Mouse (Mus musculus) liver, embryonic 14.5 days (tissue): ENCODE results near the gene Robo1. TPM values are rescaled to one million over a fixed set of nuclear protein-coding genes. Genes with fewer than 3 reads are reported as not detected.

Source experiments
- ATAC-seq: fragments of 200-750 bp; cut with Nextera tagmentation; 2 replicates; pipeline ENCODE4 v1.8.0; 2017; ENCODE audit warnings: moderate number of reproducible peaks, mild to moderate bottlenecking, moderate library complexity; ENCODE audit not compliant: insufficient read depth
- DNase-seq, 3 experiments: peaks; one replicate each; pipeline ENCODE4 v3.0.0-alpha.2; 2012 to 2013; ENCODE audit warnings: low read depth in 3 of 3, low spot score in 3 of 3
- H3K27ac ChIP-seq: fragments of 300-500 bp; sonication (generic); 2 replicates; pipeline ENCODE4 v1.5.1; 2014; ENCODE audit warnings: moderate library complexity, mild to moderate bottlenecking, control low read depth, inconsistent platforms
- H3K27me3 ChIP-seq: fragments of 300-500 bp; sonication (generic); 2 replicates; pipeline ENCODE4 v1.6.1; 2014; ENCODE audit warnings: mild to moderate bottlenecking, low read length, moderate library complexity; ENCODE audit not compliant: control insufficient read depth, insufficient read depth
- H3K36me3 ChIP-seq: fragments of 300-500 bp; sonication (generic); replicated peaks from 2 replicates; pipeline ENCODE4 v1.6.1; 2014; ENCODE audit warnings: low read depth; ENCODE audit not compliant: control insufficient read depth, insufficient read depth
- H3K4me1 ChIP-seq, 2 experiments: fragments of 200-500 bp in 1 of 2; fragments of 300-500 bp in 1 of 2; sonication (generic) in 1 of 2; replicated peaks; 2 replicates each; pipeline ENCODE4 v1.6.1; 2012 to 2014; ENCODE audit warnings: antibody characterized with exemption in 1 of 2, inconsistent platforms in 1 of 2, low read length in 1 of 2; ENCODE audit not compliant: control insufficient read depth in 2 of 2, insufficient read depth in 2 of 2
- H3K4me2 ChIP-seq: fragments of 300-500 bp; sonication (generic); 2 replicates; pipeline ENCODE4 v1.6.1; 2014; ENCODE audit warnings: low read depth, mild to moderate bottlenecking, control low read depth, moderate library complexity
- H3K4me3 ChIP-seq, 2 experiments: fragments of 200-500 bp in 1 of 2; fragments of 300-500 bp in 1 of 2; sonication (generic) in 1 of 2; 2 replicates each; pipeline ENCODE4 v1.5.1; 2012 to 2014; ENCODE audit warnings: low read depth in 2 of 2, low read length in 2 of 2, mild to moderate bottlenecking in 2 of 2, control low read depth in 1 of 2, inconsistent platforms in 1 of 2, moderate library complexity in 1 of 2; ENCODE audit not compliant: insufficient read depth in 1 of 2
- H3K9ac ChIP-seq: fragments of 300-500 bp; sonication (generic); replicated peaks from 2 replicates; pipeline ENCODE4 v1.6.1; 2014; ENCODE audit warnings: mild to moderate bottlenecking, control low read depth, moderate library complexity
- H3K9me3 ChIP-seq: fragments of 300-500 bp; sonication (generic); 2 replicates; pipeline ENCODE4 v1.6.1; 2016; ENCODE audit warnings: low read length, mixed read lengths; ENCODE audit not compliant: control insufficient read depth
- CTCF ChIP-seq: IDR thresholded peaks from 2 replicates; pipeline ENCODE4 v1.5.1; 2016; ENCODE audit warnings: antibody characterized with exemption, low read depth, control low read depth
- EP300 ChIP-seq: IDR thresholded peaks from 2 replicates; pipeline ENCODE4 v1.6.1; 2016; ENCODE audit warnings: antibody characterized with exemption, low read depth
- WGBS: fragments of 180-500 bp; shearing (Covaris S2); extraction: QIAGEN DNeasy Blood & Tissue Kit; methylation state at CpG from one replicate; pipeline ENCODE4 v1.1.7; 2014; ENCODE audit not compliant: insufficient replicate concordance; 5-methylcytosine and 5-hydroxymethylcytosine counted together
- polyA plus RNA-seq, 2 experiments: library from polyadenylated mRNA; depleted of rRNA in 1 of 2; stranded (reverse) in 1 of 2; unstranded in 1 of 2; fragments of >200 nt; fragmentation: Nextera tagmentation in 1 of 2; extraction: Ambion mirVana in 1 of 2; gene quantifications; 2 replicates each; pipeline versions ENCODE4 v1.2.1 to v1.2.3; 2012 to 2014

Robo1 gene
- polyA plus RNA-seq, 2 experiments, result 3.1 to 3.4 TPM

GRCm38 (mm10) chr16:73067782-73068181 lies 759.7 kb downstream of the Robo1 start:
- 87% methylated on average over 7 of the region's 7 CpGs for WGBS
- Histone ChIP-seq H3K27ac (no peak overlapping the region), H3K4me1 (no peaks in the 10 kb centered on the region), H3K4me2 (no peak overlapping the region), H3K9me3 (no peaks in the 10 kb centered on the region; the same call in 1 of the 2 replicates), H3K36me3 (no peaks in the 10 kb centered on the region), H3K9ac (no peak overlapping the region), H3K4me3 (no peak overlapping the region), H3K27me3 (no peaks in the 10 kb centered on the region)
- ATAC-seq, result no peak
- TF ChIP-seq EP300 (no peak), CTCF (no peak)
- DNase-seq, result no peak

DNA sequence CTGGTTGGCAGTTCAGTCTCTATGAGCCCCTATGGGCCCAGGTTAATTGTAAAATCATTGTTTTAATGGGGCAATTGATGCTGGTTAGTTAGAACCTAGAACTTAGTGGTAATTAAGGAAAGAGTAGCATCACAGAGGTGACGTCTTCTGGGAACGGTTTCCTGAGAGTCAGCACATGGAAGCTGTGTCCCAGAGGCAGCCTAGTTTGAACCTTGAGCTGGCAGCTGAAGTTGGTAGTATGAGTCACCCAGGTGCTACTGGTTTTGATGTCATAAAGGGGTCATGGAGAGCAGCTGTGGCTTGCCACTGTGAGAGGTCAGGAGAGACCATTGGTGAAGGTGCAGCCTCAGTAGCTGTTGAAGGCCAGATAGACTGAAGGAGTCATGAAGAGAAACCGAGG lies 763.9 kb downstream of the Robo1 start:
- H3K27ac ChIP-seq, result no peak overlapping the region
- no peak overlapping the region for H3K4me2 ChIP-seq
- no peaks in the 10 kb centered on the region for H3K27me3 ChIP-seq
- ATAC-seq (no peak), DNase-seq (no peak)
- H3K4me3 ChIP-seq, result no peak overlapping the region
- H3K9me3 ChIP-seq, result no peaks in the 10 kb centered on the region
- TF ChIP-seq CTCF (no peak), EP300 (no peak)
- H3K4me1 ChIP-seq, result no peaks in the 10 kb centered on the region
- H3K9ac ChIP-seq, result no peak overlapping the region
- WGBS, result 66% methylated on average over 3 of the region's 3 CpGs
- no peaks in the 10 kb centered on the region for H3K36me3 ChIP-seq

DNA sequence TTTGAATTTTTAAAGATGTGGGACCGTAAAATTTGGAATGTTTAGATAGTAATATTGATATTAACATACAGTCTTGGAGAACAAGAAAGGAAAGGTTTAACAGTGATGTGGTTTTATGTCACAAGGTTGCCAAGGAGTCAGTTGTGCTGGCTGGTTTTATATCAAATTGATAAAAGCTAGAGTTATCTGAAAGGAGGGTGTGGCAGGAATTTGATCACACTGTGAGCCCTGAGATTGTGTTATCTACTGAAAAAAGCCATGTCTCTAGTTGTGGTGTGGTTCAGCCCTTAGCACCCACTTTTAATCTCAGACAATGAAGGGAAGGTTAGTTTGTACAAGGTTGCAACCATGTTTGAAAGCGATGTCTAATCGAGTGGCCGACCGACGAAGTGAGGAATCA lies 764.8 kb downstream of the Robo1 start:
- no peak for TF ChIP-seq EP300
- Histone ChIP-seq H3K27me3 (no peaks in the 10 kb centered on the region), H3K4me3 (no peak overlapping the region), H3K9ac (no peak overlapping the region), H3K36me3 (no peaks in the 10 kb centered on the region), H3K9me3 (no peaks in the 10 kb centered on the region), H3K4me1 (no peaks in the 10 kb centered on the region), H3K27ac (no peak overlapping the region), H3K4me2 (no peak overlapping the region)
- DNase-seq (no peak), ATAC-seq (no peak)
- WGBS, result 73% methylated on average over 6 of the region's 6 CpGs

- no peaks in the 10 kb centered on the region for H3K4me1 ChIP-seq
- no peak overlapping the region for H3K4me3 ChIP-seq
- no peaks in the 10 kb centered on the region for H3K27me3 ChIP-seq
- H3K4me2 ChIP-seq, result no peak overlapping the region
- no peak for DNase-seq
- 47% methylated on average over 4 of the region's 4 CpGs for WGBS
- no peak for ATAC-seq
- H3K9me3 ChIP-seq, result no peaks in the 10 kb centered on the region
- no peak overlapping the region for H3K9ac ChIP-seq
- H3K27ac ChIP-seq, result no peak overlapping the region
- TF ChIP-seq EP300, result no peak
- TF ChIP-seq CTCF, result no peak
- no peaks in the 10 kb centered on the region for H3K36me3 ChIP-seq
Measured at GRCm38 (mm10) chr16:73082420-73082819, 774.3 kb downstream of the Robo1 start.

- Histone ChIP-seq H3K4me2 (no peak overlapping the region), H3K9me3 (no peaks in the 10 kb centered on the region), H3K27ac (no peak overlapping the region), H3K4me3 (no peak overlapping the region), H3K27me3 (no peaks in the 10 kb centered on the region), H3K4me1 (no peaks in the 10 kb centered on the region), H3K9ac (no peak overlapping the region), H3K36me3 (no peaks in the 10 kb centered on the region)
- no peak for DNase-seq
- no peak for TF ChIP-seq EP300
- no peak for TF ChIP-seq CTCF
- WGBS, result 55% methylated on average over 2 of the region's 2 CpGs
- ATAC-seq, result no peak
Measured at GRCm38 (mm10) chr16:73083077-73083476, 775.0 kb downstream of the Robo1 start.
